Mouse (Mus musculus): ENCODE measurements around the gene Ndufa3. TPM values are rescaled to one million over a fixed set of nuclear protein-coding genes. Genes with fewer than 3 reads are reported as not detected.
"Not testable (repeated sequence)": the region's sequence is repeated elsewhere in the genome, so short reads cannot be mapped to it uniquely, and the experiment has no call there.

Gene Ndufa3
- total RNA-seq (2015) (263 and 351 TPM in 2 replicates), total RNA-seq (2017) (273 and 274 TPM in 2 replicates)

DNA sequence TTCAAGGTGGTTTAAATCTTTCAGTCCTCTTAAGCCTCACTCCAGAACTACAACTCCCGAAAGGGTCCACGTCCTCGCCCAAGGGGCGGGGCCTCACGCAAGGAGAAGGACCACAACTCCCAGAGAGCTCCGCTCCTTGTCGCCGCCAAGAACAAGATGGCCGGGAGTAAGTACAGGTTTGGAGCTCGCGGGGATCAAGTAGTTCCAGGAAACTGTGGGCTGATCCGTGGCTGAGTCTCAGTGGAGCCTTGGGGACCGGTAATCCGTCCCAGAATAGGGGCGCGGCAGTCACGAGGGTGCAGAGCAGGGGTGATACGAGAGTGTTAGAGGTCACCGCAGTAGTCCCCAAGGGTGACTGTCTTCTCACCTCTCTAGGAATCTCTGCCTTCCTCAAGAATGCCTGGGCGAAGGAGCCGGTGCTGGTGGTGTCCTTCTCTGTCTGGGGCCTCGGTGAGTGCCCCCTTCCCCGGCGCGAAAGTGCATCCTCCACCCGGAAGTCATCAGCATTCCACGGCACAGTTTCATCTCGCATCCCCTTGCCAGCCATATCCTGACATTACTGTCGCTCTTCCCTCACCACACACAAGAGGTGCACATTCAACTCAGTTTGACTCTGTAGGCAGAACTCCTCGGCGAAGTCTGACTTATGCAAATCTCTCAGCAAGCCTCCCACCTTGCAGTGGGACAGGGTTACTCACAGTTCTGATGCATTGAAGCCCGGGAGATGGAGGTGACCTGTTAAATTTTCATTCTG lies at the start of gene Ndufa3:
Ndufa3 (plus strand) TSS at position 132 of the 754 bp plus-strand sequence.
- ATAC-seq (ENCODE audit: poor library complexity, severe bottlenecking), result peak; percentile 100

DNA sequence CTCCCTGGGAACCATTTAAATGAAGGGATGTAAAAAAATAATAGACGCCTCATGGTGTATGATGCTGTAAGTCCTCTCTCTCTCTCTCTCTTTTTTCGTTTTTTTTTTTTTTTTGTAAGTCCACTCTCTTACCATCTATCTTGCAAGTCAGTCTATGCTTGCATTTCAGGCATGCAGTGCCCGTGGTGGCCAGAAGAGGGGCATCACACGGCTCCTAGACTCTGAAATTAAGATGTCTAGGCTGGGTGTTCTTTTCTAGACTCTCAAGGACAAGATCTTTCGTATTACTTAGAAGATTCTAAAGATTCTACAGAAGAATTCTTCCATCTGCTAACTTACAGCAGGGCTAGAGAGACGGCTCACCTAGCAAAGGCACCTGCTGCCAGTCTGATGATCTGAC lies 47.4 kb upstream of the Ndufa3 start:
- no peak for ATAC-seq (ENCODE audit: poor library complexity, severe bottlenecking)

DNA sequence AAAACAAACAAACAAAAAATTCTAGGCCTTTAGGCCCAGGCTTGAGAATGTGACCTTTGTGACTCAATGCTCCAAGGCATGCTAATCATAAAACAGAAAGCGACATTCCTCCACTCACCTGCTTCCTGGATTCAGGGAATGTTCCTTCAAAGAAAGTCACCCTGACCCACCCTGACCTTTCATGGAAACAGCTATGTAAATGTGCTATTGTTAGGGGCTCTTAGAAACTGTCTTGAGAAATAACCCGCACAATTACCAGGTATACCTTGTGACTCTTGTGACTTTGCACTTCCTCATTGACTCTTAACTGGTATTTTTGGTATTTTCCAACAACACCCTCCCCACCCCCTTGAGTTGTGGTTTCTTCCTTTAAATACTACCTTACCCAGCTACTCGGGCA lies 46.6 kb upstream of the Ndufa3 start:
- not testable (repeated sequence) for ATAC-seq (ENCODE audit: poor library complexity, severe bottlenecking)

DNA sequence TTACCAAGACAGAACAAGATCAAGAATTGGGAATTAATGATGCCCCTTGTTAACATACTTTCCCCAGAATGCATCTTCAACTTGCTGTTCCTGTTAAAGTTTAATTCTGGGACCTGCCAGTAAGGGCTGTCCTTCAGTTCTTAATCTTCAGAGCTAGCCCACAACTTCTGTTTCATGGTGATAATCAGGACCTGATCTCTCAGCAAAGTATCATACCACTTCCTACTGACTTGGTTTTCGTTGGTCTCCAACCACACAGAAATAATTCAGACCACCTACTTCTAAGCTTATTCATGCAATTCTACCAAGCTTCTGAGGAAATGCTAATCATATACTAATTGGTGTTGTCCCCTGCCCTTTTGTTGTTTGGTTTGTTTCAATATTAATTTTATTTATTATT lies 45.3 kb upstream of the Ndufa3 start:
- no peak for ATAC-seq (ENCODE audit: poor library complexity, severe bottlenecking)

DNA sequence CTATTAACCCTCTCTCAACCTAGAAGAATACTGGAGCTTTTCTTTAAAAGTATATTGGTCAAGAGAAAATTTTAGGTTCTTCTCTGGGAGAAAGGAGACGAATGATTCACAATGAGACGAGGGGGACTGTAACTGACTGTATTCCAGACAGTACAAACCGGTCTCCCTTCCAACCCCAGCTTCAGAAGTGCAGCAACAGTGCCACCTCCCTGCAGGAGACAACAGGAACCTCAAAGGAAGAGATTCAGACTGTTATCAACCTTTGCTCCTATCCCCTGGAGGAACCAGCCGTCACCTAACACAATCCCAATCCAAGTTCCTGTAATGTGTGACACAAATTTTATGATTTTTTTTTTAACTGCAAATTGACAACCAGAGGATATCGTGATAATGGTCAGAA lies 43.0 kb upstream of the Ndufa3 start:
- ATAC-seq (ENCODE audit: poor library complexity, severe bottlenecking), result no peak

DNA sequence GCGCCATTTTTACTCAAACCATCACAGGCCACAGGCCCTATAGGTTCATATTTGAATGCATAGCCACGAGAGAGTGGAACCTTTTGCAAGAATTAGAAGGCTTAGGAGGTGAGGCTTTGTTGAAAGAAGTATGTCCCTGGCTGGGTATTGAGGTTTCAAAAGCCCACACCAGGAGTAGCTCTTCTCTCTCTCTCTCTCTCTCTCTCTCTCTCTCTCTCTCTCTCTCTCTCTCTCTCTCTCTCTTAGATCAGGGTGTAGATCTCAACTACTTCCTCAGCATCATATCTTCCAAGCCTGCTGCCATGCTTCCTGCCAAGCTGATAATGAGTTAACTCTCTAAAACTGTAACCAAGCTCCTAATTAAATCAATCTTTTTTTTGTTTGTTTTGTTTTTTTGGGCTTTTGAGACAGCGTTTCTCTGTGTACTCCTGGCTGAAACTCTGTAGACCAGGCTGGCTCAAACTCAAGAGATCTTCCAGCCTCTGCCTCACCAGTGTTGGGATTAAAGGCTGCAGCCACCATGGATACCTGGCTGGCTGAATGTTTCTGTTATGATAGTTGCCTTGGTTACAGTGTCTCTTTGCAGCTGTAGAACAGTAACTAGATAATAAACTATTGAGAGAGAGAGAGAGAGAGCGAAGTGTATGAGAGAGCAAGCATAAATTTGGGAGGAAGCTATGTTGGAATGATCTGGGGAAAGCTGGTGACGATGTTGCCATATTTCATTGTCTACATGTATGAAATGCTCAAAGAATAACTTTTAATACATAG lies 40.6 kb upstream of the Ndufa3 start:
- no peak for ATAC-seq (ENCODE audit: poor library complexity, severe bottlenecking)

DNA sequence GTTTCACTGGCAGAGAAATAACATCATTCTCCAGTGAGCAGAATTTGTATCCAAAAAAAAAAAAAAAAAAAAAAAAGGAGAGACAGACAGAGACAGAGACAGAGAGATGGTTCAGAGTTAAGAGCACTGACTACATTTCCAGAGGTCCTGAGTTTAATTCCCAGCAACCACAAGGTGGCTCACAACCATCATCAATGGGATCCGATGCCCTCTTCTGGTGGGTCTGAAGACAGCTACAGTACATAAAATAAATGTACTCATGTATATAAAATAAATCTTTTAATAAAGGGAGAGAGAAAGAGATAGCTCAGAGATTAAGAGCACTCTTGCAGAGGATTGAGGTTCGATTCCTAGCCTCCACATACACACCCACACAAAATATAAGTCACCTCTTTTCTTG lies 39.0 kb upstream of the Ndufa3 start:
- no peak for ATAC-seq (ENCODE audit: poor library complexity, severe bottlenecking)

DNA sequence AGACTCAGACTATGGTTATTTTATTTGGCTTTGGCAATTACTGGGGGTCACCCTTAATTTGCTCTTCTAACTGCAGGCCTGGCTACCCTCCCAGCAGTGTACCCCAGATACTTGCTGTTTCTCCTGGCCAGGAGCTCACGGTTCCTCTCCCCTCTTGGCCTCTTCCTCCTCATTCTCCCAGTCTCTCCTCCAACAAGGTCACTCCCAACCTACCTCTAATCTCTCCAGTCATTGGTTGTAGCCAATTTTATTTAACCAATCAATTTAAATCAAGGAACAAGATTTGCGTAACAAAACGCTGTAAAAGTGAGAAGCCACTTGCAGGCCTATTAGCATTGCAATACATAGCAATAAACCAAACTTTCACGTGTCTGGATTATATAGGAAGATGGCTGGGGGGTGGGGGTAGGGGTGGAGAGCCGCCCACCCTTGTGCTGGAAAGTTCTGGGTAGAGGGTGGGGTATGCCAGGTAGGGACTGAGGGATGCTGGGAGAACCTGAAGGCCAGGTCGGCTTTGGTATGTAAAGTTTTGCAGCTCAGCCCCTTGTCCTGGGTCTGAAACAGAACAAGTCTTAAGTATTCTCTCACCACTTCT lies 38.1 kb upstream of the Ndufa3 start:
- no peak for ATAC-seq (ENCODE audit: poor library complexity, severe bottlenecking)

DNA sequence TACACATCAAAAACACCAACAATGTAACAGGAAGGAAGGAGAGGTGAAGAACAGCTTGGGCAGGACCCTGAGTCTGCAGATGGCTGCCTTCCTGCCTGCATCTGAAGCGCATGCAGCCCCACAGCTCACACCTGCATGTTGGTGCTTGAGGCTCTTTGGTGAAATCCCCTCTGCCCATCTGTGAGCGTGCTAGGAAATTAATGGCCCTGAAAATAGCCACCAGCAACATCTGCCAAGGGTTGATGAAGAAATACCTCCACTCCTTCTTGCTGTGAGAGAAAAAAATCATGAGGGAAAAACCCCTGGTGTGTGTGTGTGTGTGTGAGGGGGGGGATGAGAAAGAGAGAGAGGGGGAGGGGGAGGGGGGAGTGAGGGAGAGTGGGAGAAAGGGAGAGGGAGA lies 37.1 kb upstream of the Ndufa3 start:
- no peak for ATAC-seq (ENCODE audit: poor library complexity, severe bottlenecking)

DNA sequence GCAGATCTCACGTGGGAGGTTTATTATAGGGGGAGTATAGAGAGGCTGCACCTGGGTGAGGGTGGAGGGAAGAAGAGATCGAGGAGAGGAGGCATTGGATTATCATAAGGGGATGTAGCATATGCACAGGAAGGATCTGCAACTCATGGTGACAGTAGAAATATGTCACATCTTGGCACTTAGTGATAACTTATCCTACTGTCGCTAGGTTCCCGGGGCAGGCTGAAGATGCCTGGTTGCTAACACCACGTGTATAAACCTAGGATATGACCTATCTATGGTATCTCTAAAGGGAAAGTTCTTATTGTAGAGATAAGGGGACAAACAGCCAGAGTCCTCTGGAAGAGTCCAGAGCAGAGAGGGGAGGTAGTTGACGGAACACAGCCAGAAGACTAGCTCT lies 31.4 kb upstream of the Ndufa3 start:
- no peak for ATAC-seq (ENCODE audit: poor library complexity, severe bottlenecking)

DNA sequence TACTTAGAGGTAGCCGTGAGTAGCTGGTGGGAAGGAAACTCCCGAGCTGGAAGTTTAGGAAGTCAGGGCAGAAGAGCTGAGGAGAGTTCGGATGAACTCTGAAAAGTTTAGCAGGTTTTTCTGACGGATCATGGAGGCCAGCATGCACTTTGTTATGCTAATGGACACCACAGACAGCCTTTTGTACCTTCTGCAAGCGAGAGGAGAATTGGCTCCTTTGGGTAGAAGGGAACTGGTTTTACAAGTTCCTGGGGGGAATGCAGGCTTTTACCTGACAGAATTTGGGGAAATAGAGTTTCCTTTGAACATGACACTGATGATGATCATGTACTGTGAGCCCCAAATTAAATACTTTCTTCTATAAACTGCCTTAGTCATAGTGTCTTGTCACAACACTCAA lies 30.9 kb upstream of the Ndufa3 start:
- no peak for ATAC-seq (ENCODE audit: poor library complexity, severe bottlenecking)

DNA sequence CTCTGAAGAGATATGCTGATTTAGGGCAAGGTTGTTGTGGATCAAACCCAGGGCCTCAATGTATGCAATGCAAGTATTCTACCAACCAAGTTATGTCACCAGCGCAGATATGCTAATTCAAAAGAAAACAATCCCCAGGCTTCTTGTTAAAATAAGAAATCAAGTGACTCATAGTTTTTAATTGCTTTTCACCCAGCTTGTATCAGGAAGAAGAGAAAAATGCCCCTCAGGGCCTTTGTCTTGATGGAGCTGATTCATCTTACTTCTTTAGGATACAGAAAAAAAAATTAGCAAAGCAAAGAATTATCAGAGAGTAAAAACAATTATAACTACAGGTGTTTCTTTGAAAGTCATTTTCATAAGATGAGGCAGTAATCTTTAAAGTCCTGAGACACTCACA lies 29.9 kb upstream of the Ndufa3 start:
- no peak for ATAC-seq (ENCODE audit: poor library complexity, severe bottlenecking)

DNA sequence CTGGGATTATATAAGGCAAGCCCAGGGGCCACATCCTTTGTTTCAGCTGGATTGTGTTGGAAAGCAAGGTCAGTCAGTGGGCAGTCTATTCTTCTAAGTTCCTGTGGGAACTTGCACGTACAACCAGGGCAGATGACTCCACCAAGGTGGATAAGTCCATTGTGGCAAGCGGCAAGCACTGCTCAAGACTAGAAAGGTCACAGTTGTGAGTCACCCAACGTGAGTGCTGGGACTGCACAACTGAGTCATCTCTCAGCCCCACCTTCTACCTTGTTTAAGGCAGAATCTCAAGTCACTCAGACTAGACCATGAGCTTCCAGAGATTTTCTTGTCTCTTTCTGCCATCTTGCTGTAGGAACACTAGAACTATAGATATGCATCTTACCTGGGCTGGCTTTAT lies 26.6 kb upstream of the Ndufa3 start:
- no peak for ATAC-seq (ENCODE audit: poor library complexity, severe bottlenecking)

DNA sequence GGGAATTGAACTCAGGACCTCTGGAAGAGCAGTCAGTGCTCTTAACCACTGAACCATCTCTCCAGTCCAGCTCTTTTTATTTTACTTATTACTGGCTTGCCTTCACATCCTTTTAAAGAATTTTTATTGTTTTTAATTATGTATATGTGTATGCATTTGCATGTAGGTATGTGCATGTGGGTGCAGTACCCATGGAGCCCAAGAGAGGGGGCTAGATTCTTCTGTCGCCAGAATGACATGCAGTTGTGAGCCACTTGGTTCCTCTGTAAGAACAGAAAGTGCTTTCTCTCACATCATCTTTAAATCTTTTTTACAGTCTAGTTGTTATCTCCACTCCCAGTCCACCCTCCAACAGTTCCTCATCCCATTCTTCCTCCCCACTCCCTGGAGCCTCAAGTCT lies 25.6 kb upstream of the Ndufa3 start:
- no peak for ATAC-seq (ENCODE audit: poor library complexity, severe bottlenecking)

DNA sequence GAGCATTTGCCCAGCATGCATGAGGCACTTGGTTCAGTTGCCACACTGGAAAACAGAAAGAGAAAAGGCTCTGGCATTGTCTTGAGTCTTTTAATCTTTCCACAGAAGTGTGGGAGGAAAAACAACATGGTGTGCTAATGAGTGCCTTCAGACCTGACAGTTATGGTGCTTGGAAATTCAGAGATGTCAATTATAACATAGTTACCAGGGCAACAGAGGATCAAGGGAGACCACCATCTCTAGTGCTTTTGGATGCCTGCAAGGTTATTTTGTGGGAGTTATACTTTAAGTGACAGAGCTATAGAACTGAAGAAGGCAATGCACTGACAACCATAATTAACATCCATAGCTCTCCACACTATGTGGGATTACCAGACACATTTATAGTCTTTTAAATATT lies 23.3 kb upstream of the Ndufa3 start:
- ATAC-seq (ENCODE audit: poor library complexity, severe bottlenecking), result no peak

DNA sequence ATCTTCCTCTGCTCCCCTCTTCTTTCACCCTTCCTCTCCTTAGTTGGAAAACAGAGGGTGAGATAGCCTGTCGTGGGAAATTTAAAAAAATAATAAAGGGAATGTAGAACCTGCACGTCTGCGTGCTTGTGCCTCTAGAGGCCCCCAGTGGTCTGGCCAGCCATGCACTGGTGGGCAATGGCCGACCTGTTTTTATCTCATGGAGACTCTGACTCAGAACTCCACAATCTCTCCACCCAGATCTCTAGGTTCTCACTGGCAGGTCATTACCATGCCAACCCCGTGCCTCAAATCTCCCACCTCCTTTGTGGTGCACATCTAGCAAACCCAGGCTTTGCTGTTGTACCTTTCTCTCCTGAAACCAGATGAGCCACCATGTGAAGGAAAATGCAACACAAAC lies 22.5 kb upstream of the Ndufa3 start:
- ATAC-seq (ENCODE audit: poor library complexity, severe bottlenecking), result peak; percentile 30; the same call in 1 of the 2 replicates

DNA sequence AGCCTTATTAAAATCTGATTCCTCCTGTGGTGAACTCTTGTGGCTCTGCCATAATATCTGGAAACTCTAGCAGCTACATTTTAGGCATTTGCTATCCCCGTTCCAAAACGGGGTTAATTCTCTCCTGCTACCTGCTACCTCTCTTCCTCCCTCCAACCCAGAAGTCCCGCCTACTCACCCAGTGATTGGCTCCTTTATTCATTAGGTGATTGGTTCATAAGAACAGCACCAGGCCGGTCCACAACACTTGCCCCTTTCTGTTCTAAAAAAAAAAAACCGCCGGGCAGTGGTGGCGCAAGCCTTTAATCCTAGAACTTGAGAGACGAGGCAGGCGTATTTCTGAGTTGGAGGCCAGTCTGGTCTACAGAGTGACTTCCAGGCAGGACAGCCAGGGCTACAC lies 22.0 kb upstream of the Ndufa3 start:
- ATAC-seq (ENCODE audit: poor library complexity, severe bottlenecking), result peak; percentile 75

DNA sequence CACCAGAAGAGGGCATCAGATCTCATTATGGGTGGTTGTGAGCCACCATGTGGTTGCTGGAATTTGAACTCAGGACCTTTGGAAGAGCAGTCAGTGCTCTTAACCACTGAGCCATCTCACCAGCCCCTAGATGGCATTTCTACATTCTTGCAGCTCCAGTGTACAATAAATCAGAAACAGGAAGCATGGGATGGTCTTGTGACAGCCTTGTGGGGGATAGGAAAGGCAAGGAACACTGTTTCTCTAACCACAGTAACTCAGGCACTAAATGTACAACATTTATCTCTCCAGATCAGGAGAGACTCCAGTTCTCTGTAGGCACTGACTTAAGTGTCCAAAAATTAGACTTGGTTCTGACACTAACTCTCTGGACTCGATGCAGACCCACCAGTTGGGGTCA lies 19.4 kb upstream of the Ndufa3 start:
- ATAC-seq (ENCODE audit: poor library complexity, severe bottlenecking), result not testable (repeated sequence)

DNA sequence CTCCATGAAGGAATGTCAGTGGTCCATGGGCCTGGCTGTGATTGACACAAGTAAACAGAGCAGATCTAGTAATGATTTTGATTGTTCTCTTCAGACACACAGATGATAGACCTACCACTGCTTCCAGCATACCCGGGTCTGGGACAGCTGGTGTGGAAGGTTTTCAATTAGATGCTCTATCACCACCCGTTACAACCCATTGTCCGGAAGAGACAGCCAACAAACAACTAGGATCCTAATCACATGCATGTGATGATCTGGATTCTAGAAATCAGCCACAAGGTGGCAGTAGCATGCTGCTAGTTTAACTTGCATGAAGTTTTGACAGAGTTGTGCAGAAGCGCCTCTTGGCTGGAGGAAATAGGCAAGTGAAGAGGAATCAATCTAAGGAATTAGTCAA lies 16.1 kb upstream of the Ndufa3 start:
- peak; percentile 88 for ATAC-seq (ENCODE audit: poor library complexity, severe bottlenecking)

DNA sequence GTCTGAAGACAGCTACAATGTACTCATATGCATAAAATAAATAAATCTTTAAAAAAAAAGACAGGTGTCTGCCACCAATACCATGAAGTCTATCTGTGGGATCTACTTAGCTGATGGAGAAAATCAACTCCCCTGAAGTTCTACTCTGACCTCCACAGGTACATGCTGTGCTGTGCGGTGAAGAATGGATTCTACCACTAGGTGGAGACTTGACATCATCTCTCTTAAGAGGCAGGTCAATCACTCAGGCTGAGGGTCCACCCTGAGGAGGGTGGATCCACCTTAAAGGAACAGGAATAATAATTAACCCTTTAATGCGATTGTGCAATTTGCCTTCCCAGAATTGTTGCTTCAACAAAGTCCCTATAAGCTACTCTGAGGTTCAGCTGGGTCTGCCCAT lies 10.4 kb upstream of the Ndufa3 start:
- ATAC-seq (ENCODE audit: poor library complexity, severe bottlenecking), result peak; percentile 75

DNA sequence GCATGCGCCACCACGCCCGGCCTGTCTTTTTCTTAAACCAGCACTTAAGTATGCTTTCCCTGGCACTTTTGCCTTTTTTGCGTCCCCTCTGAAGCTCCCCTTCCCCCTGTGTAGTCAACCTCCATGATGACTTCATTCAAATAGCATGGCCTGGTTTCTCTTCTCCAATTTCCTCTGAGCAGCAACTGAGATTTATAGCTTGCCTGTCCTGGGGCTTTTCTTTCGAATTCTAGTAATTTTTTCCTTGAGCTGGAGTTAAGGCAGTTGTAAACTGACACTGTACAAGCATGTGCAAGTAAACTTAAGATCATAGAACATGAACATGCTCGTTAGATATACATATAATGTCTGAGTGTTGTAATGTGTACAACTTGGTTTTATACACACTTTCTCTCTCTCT lies 9.8 kb upstream of the Ndufa3 start:
- ATAC-seq (ENCODE audit: poor library complexity, severe bottlenecking), result no peak; the same call in 1 of the 2 replicates

DNA sequence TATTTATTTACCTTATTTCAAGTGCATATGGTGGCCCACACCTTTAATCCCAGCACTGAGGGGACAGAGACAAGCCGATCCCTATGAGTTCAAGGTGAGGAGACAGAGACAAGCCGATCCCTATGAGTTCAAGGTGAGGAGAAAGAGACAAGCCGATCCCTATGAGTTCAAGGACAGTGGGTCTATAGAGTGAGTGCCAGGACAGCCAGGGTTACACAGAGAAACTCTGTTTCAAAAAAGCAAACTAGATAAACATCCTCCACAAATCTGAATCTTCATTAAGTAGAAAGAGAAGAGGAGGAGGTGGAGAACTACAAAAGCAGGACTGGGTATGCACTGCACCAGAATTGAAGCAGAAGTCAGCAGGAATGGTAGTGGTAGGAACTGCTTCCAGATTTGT lies 8.5 kb upstream of the Ndufa3 start:
- no peak for ATAC-seq (ENCODE audit: poor library complexity, severe bottlenecking)

All from megakaryocyte, adult 5-6 weeks (primary cell).